Mouse (Mus musculus) neural tube, embryonic 11.5 days (tissue): ENCODE measurements around the gene Dchs2. TPM values are rescaled to one million over a fixed set of nuclear protein-coding genes. Genes with fewer than 3 reads are reported as not detected.

Source experiments
- ATAC-seq: fragments of 200-750 bp; cut with Nextera tagmentation; 2 replicates; pipeline ENCODE4 v1.8.0; 2017; ENCODE audit warnings: moderate number of reproducible peaks, mild to moderate bottlenecking, moderate TSS enrichment, moderate library complexity; ENCODE audit not compliant: insufficient read depth, low FRiP score, low TSS enrichment
- DNase-seq: peaks from one replicate; pipeline ENCODE4 v3.0.0-alpha.2; 2015; ENCODE audit warnings: low spot score
- H3K27ac ChIP-seq: fragments of 300-500 bp; sonication (generic); 2 replicates; pipeline ENCODE4 v1.5.1; 2014; ENCODE audit warnings: low read depth, mild to moderate bottlenecking, low read length
- H3K27me3 ChIP-seq: fragments of 300-500 bp; sonication (generic); 2 replicates; pipeline ENCODE4 v1.6.1; 2014; ENCODE audit warnings: mild to moderate bottlenecking, low read length, mixed read lengths; ENCODE audit not compliant: control insufficient read depth, insufficient read depth
- H3K36me3 ChIP-seq: fragments of 300-500 bp; sonication (generic); 2 replicates; pipeline ENCODE4 v1.6.1; 2014; ENCODE audit warnings: mild to moderate bottlenecking, low read length, moderate library complexity, mixed read lengths; ENCODE audit not compliant: control insufficient read depth, insufficient read depth
- H3K4me1 ChIP-seq: fragments of 300-500 bp; sonication (generic); 2 replicates; pipeline ENCODE4 v1.6.1; 2014; ENCODE audit warnings: low read length, mixed read lengths; ENCODE audit not compliant: control insufficient read depth, insufficient read depth
- H3K4me2 ChIP-seq: fragments of 300-500 bp; sonication (generic); 2 replicates; pipeline ENCODE4 v1.6.1; 2014; ENCODE audit warnings: low read depth, mild to moderate bottlenecking, moderate library complexity
- H3K4me3 ChIP-seq: fragments of 300-500 bp; sonication (generic); 2 replicates; pipeline ENCODE4 v1.5.1; 2014; ENCODE audit warnings: low read depth, low read length
- H3K9ac ChIP-seq: fragments of 300-500 bp; sonication (generic); 2 replicates; pipeline ENCODE4 v1.6.1; 2014; ENCODE audit warnings: mild to moderate bottlenecking, low read length
- H3K9me3 ChIP-seq: fragments of 300-500 bp; sonication (generic); 2 replicates; pipeline ENCODE4 v1.6.1; 2016; ENCODE audit warnings: low read length; ENCODE audit not compliant: control insufficient read depth
- WGBS: fragments of 180-500 bp; shearing (Covaris S2); extraction: QIAGEN DNeasy Blood & Tissue Kit; methylation state at CpG from one replicate; pipeline ENCODE4 v1.1.7; 2014; 5-methylcytosine and 5-hydroxymethylcytosine counted together
- polyA plus RNA-seq: library from polyadenylated mRNA; unstranded; fragments of >200 nt; fragmentation: Nextera tagmentation; extraction: Ambion mirVana; gene quantifications from 2 replicates; pipeline ENCODE4 v1.2.1, GENCODE M21; 2014

Gene Dchs2
- polyA plus RNA-seq, 1 experiment from 2014 or later = 1.2 TPM

GRCm38 (mm10) chr3:83211939-83212338 is 84.2 kb downstream of the Dchs2 start:
- Histone ChIP-seq H3K4me1 (peaks cover 7% of the 10 kb centered on the region; the same call in 1 of the 2 replicates), H3K27ac (no peak overlapping the region), H3K9me3 (no peaks in the 10 kb centered on the region), H3K27me3 (no peaks in the 10 kb centered on the region), H3K4me2 (no peak overlapping the region), H3K36me3 (no peaks in the 10 kb centered on the region), H3K4me3 (no peak overlapping the region), H3K9ac (no peak overlapping the region)
- WGBS = 50% methylated on average over 5 of the region's 5 CpGs
- DNase-seq = no peak
- ATAC-seq = no peak

- no peak for ATAC-seq
Observed at GRCm38 (mm10) chr3:83212578-83212977, 84.8 kb downstream of the Dchs2 start.

GRCm38 (mm10) chr3:83218059-83218458 is 90.3 kb downstream of the Dchs2 start:
- no peaks in the 10 kb centered on the region for H3K36me3 ChIP-seq
- DNase-seq = no peak

More at GRCm38 (mm10) chr3:83212578-83212977, 84.8 kb downstream of the Dchs2 start:
- Histone ChIP-seq H3K27me3 (no peaks in the 10 kb centered on the region), H3K27ac (no peak overlapping the region), H3K9me3 (no peaks in the 10 kb centered on the region), H3K36me3 (no peaks in the 10 kb centered on the region), H3K9ac (no peak overlapping the region), H3K4me1 (peaks cover 7% of the 10 kb centered on the region; the same call in 1 of the 2 replicates), H3K4me3 (no peak overlapping the region), H3K4me2 (no peak overlapping the region)
- WGBS = 75% methylated on average over 7 of the region's 7 CpGs
- no peak for DNase-seq

GRCm38 (mm10) chr3:83220101-83220500 is 92.4 kb downstream of the Dchs2 start:
- no peak overlapping the region for H3K9ac ChIP-seq
- no peaks in the 10 kb centered on the region for H3K9me3 ChIP-seq
- H3K36me3 ChIP-seq = no peaks in the 10 kb centered on the region
- no peaks in the 10 kb centered on the region for H3K4me1 ChIP-seq
- no peaks in the 10 kb centered on the region for H3K27me3 ChIP-seq
- ATAC-seq (no peak), DNase-seq (no peak)
- no peak overlapping the region for H3K4me3 ChIP-seq
- no peak overlapping the region for H3K4me2 ChIP-seq
- H3K27ac ChIP-seq = no peak overlapping the region
- WGBS = 85% methylated on average over 2 of the region's 2 CpGs

More at GRCm38 (mm10) chr3:83218059-83218458, 90.3 kb downstream of the Dchs2 start:
- Histone ChIP-seq H3K9me3 (no peaks in the 10 kb centered on the region), H3K27me3 (no peaks in the 10 kb centered on the region), H3K4me3 (no peak overlapping the region), H3K9ac (no peak overlapping the region), H3K4me1 (no peaks in the 10 kb centered on the region), H3K27ac (no peak overlapping the region), H3K4me2 (no peak overlapping the region)
- ATAC-seq = no peak
- 91% methylated on average over 4 of the region's 4 CpGs for WGBS

- WGBS = 60% methylated on average over 5 of the region's 5 CpGs
Observed at GRCm38 (mm10) chr3:83222125-83222524, 94.4 kb downstream of the Dchs2 start.

GRCm38 (mm10) chr3:83228383-83228782 is 100.6 kb downstream of the Dchs2 start:
- Histone ChIP-seq H3K4me2 (no peak overlapping the region), H3K9ac (no peak overlapping the region), H3K9me3 (no peaks in the 10 kb centered on the region), H3K4me1 (no peaks in the 10 kb centered on the region), H3K27me3 (no peaks in the 10 kb centered on the region), H3K27ac (no peak overlapping the region), H3K36me3 (no peaks in the 10 kb centered on the region), H3K4me3 (no peak overlapping the region)
- WGBS = 69% methylated on average over 9 of the region's 9 CpGs
- DNase-seq = no peak
- ATAC-seq = no peak

More at GRCm38 (mm10) chr3:83222125-83222524, 94.4 kb downstream of the Dchs2 start:
- H3K4me1 ChIP-seq = no peaks in the 10 kb centered on the region
- no peaks in the 10 kb centered on the region for H3K27me3 ChIP-seq
- DNase-seq = no peak
- H3K27ac ChIP-seq = no peak overlapping the region
- H3K9me3 ChIP-seq = no peaks in the 10 kb centered on the region
- no peaks in the 10 kb centered on the region for H3K36me3 ChIP-seq
- H3K4me2 ChIP-seq = no peak overlapping the region
- no peak overlapping the region for H3K4me3 ChIP-seq
- no peak overlapping the region for H3K9ac ChIP-seq
- no peak for ATAC-seq

GRCm38 (mm10) chr3:83230326-83230725 is 102.6 kb downstream of the Dchs2 start:
- no peak for ATAC-seq
- Histone ChIP-seq H3K9ac (no peak overlapping the region), H3K27me3 (no peaks in the 10 kb centered on the region), H3K36me3 (no peaks in the 10 kb centered on the region), H3K4me1 (no peaks in the 10 kb centered on the region), H3K9me3 (no peaks in the 10 kb centered on the region), H3K4me3 (no peak overlapping the region), H3K27ac (no peak overlapping the region), H3K4me2 (no peak overlapping the region)
- DNase-seq = no peak
- 88% methylated on average over 2 of the region's 2 CpGs for WGBS

- no peak for DNase-seq
- ATAC-seq = no peak
Observed at GRCm38 (mm10) chr3:83234457-83234856, 106.7 kb downstream of the Dchs2 start.

GRCm38 (mm10) chr3:83235061-83235460 is 107.3 kb downstream of the Dchs2 start:
- Histone ChIP-seq H3K4me3 (no peak overlapping the region), H3K36me3 (no peaks in the 10 kb centered on the region), H3K4me1 (no peaks in the 10 kb centered on the region), H3K27me3 (no peaks in the 10 kb centered on the region), H3K27ac (no peak overlapping the region), H3K9ac (no peak overlapping the region), H3K4me2 (no peak overlapping the region), H3K9me3 (no peaks in the 10 kb centered on the region)
- DNase-seq (no peak), ATAC-seq (no peak)
- 84% methylated on average over 5 of the region's 5 CpGs for WGBS

More at GRCm38 (mm10) chr3:83234457-83234856, 106.7 kb downstream of the Dchs2 start:
- Histone ChIP-seq H3K4me3 (no peak overlapping the region), H3K4me1 (no peaks in the 10 kb centered on the region), H3K27me3 (no peaks in the 10 kb centered on the region), H3K36me3 (no peaks in the 10 kb centered on the region), H3K9ac (no peak overlapping the region), H3K27ac (no peak overlapping the region), H3K9me3 (no peaks in the 10 kb centered on the region), H3K4me2 (no peak overlapping the region)
- WGBS = 61% methylated on average over 4 of the region's 4 CpGs
